Mouse (Mus musculus) G1E (cell line): ENCODE results near the gene Klhl29. TPM values are rescaled to one million over a fixed set of nuclear protein-coding genes. Genes with fewer than 3 reads are reported as not detected.

Experiments
- ATAC-seq: 2 replicates; pipeline ENCODE4 v1.8.0; 2016; ENCODE audit warnings: mild to moderate bottlenecking; ENCODE audit not compliant: insufficient number of reproducible peaks, poor library complexity, low FRiP score, severe bottlenecking; ENCODE audit errors: extremely low read depth
- DNase-seq: peaks from one replicate; pipeline ENCODE4 v3.0.0; 2012; ENCODE audit warnings: low spot score
- H3K27me3 ChIP-seq: 2 replicates; pipeline ENCODE4 v1.6.1; 2012; ENCODE audit warnings: mild to moderate bottlenecking, low read length, inconsistent platforms; ENCODE audit not compliant: insufficient read depth
- H3K36me3 ChIP-seq: replicated peaks from 2 replicates; pipeline ENCODE3; 2012; ENCODE audit warnings: mild to moderate bottlenecking, inconsistent platforms
- H3K4me1 ChIP-seq: 2 replicates; pipeline ENCODE4 v1.6.1; 2012; ENCODE audit warnings: low read depth, low read length, inconsistent platforms, mixed read lengths; ENCODE audit not compliant: insufficient read depth
- H3K4me3 ChIP-seq: 2 replicates; pipeline ENCODE4 v1.5.1; 2012; ENCODE audit warnings: low read depth, mild to moderate bottlenecking, inconsistent platforms, low read length, moderate library complexity, mixed read lengths
- H3K9me3 ChIP-seq: replicated peaks from 2 replicates; pipeline ENCODE4 v1.6.1; 2012; ENCODE audit warnings: inconsistent platforms
- CTCF ChIP-seq: IDR thresholded peaks from 2 replicates; pipeline ENCODE4 v1.5.1; 2012; ENCODE audit warnings: low read depth, low read length, inconsistent platforms, mixed read lengths
- GATA1 ChIP-seq: IDR thresholded peaks from 2 replicates; pipeline ENCODE4 v1.6.1; 2012; ENCODE audit warnings: borderline replicate concordance, low read length, inconsistent platforms, mixed read lengths
- GATA2 ChIP-seq: IDR thresholded peaks from 2 replicates; pipeline ENCODE4 v1.6.1; 2012; ENCODE audit warnings: low read depth, low read length, inconsistent platforms, borderline replicate concordance
- POLR2AphosphoS5 ChIP-seq: IDR thresholded peaks from 2 replicates; pipeline ENCODE4 v1.6.1; 2012; ENCODE audit warnings: low read depth, low read length, inconsistent platforms; ENCODE audit not compliant: insufficient replicate concordance
- TAL1 ChIP-seq: conservative IDR thresholded peaks from 2 replicates; pipeline ENCODE4 v1.6.1; 2012; ENCODE audit warnings: low read depth, low read length, inconsistent platforms, mixed read lengths
- polyA plus RNA-seq: library from polyadenylated mRNA; stranded (reverse); fragments of >175 nt; gene quantifications from 2 replicates; pipeline ENCODE4 v1.2.3, GENCODE M21; 2012
- total RNA-seq, 2 experiments: library from RNA; stranded (forward) in 1 of 2; stranded (reverse) in 1 of 2; fragments of 200-1000 nt in 1 of 2; fragments of >200 nt in 1 of 2; fragmentation: Nextera tagmentation in 1 of 2; gene quantifications; 2 replicates each; pipeline ENCODE4 v1.2.3; 2014 to 2017

Gene Klhl29
- total and polyA plus RNA-seq, 3 experiments = 0.05 TPM; not detected in 2

DNA sequence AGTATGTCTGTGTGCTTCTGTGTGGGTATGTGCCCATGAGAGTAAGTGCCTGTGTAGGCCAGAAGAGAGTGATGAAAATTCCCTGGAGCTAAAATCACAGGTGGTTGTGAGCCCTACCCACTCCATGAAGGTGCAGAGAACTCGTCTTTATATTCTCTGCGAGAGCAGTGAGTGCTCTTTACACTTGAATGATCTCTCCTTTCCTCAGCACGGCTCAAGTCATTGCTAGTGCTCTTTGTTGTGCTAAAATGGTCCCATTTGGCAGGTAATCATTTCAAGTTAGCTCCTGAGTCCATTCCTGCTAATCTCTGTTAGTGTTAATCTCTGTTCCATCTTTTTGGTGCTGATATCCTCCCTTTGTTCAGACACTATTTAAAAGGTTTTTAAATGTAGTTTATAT, 307.9 kb downstream of the Klhl29 start:
- H3K27me3 ChIP-seq = no peaks in the 10 kb centered on the region
- no peaks in the 10 kb centered on the region for H3K36me3 ChIP-seq
- TF ChIP-seq TAL1 (no peak), GATA1 (no peak), GATA2 (no peak), CTCF (no peak), POLR2AphosphoS5 (no peak)
- no peak for ATAC-seq
- no peak overlapping the region for H3K4me3 ChIP-seq
- H3K9me3 ChIP-seq = no peaks in the 10 kb centered on the region
- H3K4me1 ChIP-seq = no peaks in the 10 kb centered on the region
- no peak for DNase-seq

DNA sequence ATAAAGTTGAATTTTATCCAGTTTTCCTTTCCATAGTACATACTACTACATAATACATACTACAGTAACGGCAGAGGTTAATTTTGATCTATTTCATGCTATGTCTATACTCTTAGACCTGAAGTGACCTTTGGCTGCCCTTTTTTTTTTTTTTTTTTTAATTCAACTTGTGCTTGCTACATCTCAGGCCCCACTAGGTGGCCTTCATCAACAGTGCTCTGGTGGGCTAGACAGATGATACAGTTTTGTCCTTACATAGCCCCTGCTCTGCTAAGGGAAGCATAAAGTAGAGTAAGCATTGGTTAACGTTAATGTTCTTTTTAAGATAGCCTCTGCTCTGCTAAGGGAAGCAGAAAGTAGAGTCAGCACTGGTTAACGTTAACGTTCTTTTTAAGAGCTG, 327.4 kb downstream of the Klhl29 start:
- DNase-seq = no peak
- Histone ChIP-seq H3K4me1 (no peaks in the 10 kb centered on the region), H3K27me3 (no peaks in the 10 kb centered on the region), H3K36me3 (peaks cover 20% of the 10 kb centered on the region), H3K4me3 (no peak overlapping the region), H3K9me3 (peaks cover 22% of the 10 kb centered on the region)
- ATAC-seq = no peak
- TF ChIP-seq GATA2 (no peak), GATA1 (no peak), TAL1 (no peak), POLR2AphosphoS5 (no peak), CTCF (no peak)

GRCm38 (mm10) chr12:5044141-5044540, 331.3 kb downstream of the Klhl29 start:
- DNase-seq (no peak), ATAC-seq (no peak)
- Histone ChIP-seq H3K9me3 (no peaks in the 10 kb centered on the region), H3K4me3 (no peak overlapping the region), H3K27me3 (no peaks in the 10 kb centered on the region), H3K36me3 (peaks cover 47% of the 10 kb centered on the region), H3K4me1 (no peaks in the 10 kb centered on the region)
- TF ChIP-seq POLR2AphosphoS5 = no peak
- no peak for TF ChIP-seq GATA1
- no peak for TF ChIP-seq TAL1
- no peak for TF ChIP-seq GATA2
- TF ChIP-seq CTCF = no peak

DNA sequence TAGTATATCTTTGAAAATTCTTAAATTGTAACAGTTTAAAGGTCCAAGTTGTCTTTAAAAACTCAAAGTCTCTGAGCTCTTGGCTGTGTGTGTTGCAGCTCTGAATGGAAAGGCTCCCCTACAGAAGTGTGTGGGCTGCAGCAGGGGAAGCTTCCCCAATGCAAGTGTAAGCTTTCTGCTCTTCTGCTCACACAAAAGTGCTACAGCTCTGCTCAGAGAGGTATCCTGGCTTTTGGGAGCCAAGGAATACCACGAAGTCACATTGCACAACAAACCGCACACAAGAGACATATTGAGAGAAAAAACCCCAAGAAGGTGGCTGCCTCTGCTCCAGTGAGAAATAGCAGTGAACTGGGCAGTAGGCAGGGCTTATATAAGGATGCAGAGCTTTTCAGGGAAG, 337.5 kb downstream of the Klhl29 start:
- TF ChIP-seq TAL1 = no peak
- no peak for TF ChIP-seq GATA2
- no peak for TF ChIP-seq GATA1
- TF ChIP-seq POLR2AphosphoS5 = no peak
- TF ChIP-seq CTCF = no peak
- ATAC-seq (no peak), DNase-seq (no peak)
- Histone ChIP-seq H3K4me3 (no peak overlapping the region), H3K4me1 (no peaks in the 10 kb centered on the region), H3K36me3 (peaks cover 79% of the 10 kb centered on the region), H3K27me3 (no peaks in the 10 kb centered on the region), H3K9me3 (no peaks in the 10 kb centered on the region)

DNA sequence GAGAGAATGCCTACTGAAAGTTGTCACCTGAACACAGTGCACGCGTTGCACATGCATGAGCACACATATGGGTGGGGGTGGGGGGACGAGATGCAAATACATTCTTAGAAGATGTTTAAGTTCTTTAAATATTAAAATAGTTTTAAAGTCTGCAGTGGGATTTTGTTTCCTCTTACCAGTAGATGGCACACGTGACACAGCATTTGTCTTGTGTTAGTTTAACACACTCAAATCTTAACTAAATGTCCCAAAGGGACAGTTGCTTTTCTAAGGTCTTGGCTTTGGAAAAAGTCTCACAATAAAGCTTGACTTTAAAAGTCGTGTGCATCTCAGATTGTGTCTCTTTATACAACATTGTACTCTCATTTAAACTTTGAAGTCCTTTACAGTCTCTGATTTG, 346.4 kb downstream of the Klhl29 start:
- no peaks in the 10 kb centered on the region for H3K9me3 ChIP-seq
- TF ChIP-seq GATA2 = no peak
- no peak for TF ChIP-seq TAL1
- TF ChIP-seq POLR2AphosphoS5 = no peak
- no peak for TF ChIP-seq GATA1
- no peak for TF ChIP-seq CTCF
- H3K36me3 ChIP-seq = peaks cover 76% of the 10 kb centered on the region
- ATAC-seq = no peak
- DNase-seq = no peak
- H3K4me3 ChIP-seq = no peak overlapping the region
- H3K4me1 ChIP-seq = no peaks in the 10 kb centered on the region
- H3K27me3 ChIP-seq = no peaks in the 10 kb centered on the region
